Mouse (Mus musculus) stomach, embryonic 14.5 days (tissue): ENCODE measurements around the gene Slc9a3r1. TPM values are rescaled to one million over a fixed set of nuclear protein-coding genes. Genes with fewer than 3 reads are reported as not detected.

Experiments used
- ATAC-seq: fragments of 200-750 bp; cut with Nextera tagmentation; 2 replicates; pipeline ENCODE4 v1.8.0; 2017; ENCODE audit warnings: low read depth, moderate TSS enrichment; ENCODE audit not compliant: insufficient number of reproducible peaks, insufficient read depth, low FRiP score
- H3K27ac ChIP-seq: fragments of 300-500 bp; sonication (generic); 2 replicates; pipeline ENCODE4 v1.5.1; 2014; ENCODE audit warnings: mild to moderate bottlenecking, low read length, moderate library complexity, mixed read lengths
- H3K27me3 ChIP-seq: fragments of 300-500 bp; sonication (generic); 2 replicates; pipeline ENCODE4 v1.6.1; 2014; ENCODE audit warnings: low read length, control low read depth, mixed read lengths; ENCODE audit not compliant: control insufficient read depth, insufficient read depth
- H3K36me3 ChIP-seq: fragments of 300-500 bp; sonication (generic); 2 replicates; pipeline ENCODE4 v1.6.1; 2014; ENCODE audit warnings: mild to moderate bottlenecking, control low read depth, low read length, moderate library complexity, mixed read lengths; ENCODE audit not compliant: control insufficient read depth, insufficient read depth
- H3K4me1 ChIP-seq: fragments of 300-500 bp; sonication (generic); 2 replicates; pipeline ENCODE4 v1.6.1; 2014; ENCODE audit warnings: low read length, control low read depth, mixed read lengths; ENCODE audit not compliant: control insufficient read depth, insufficient read depth
- H3K4me2 ChIP-seq: fragments of 300-500 bp; sonication (generic); replicated peaks from 2 replicates; pipeline ENCODE4 v1.6.1; 2014; ENCODE audit warnings: low read depth, low read length, control low read depth
- H3K4me3 ChIP-seq: fragments of 300-500 bp; sonication (generic); 2 replicates; pipeline ENCODE4 v1.5.1; 2014; ENCODE audit warnings: low read depth, low read length, control low read depth
- H3K9ac ChIP-seq: fragments of 300-500 bp; sonication (generic); replicated peaks from 2 replicates; pipeline ENCODE4 v1.6.1; 2014; ENCODE audit warnings: low read depth, mild to moderate bottlenecking, control low read depth, low read length, moderate library complexity, mixed read lengths
- H3K9me3 ChIP-seq: fragments of 300-500 bp; sonication (generic); 2 replicates; pipeline ENCODE4 v1.6.1; 2016; ENCODE audit warnings: low read depth, low read length, control low read depth; ENCODE audit not compliant: control insufficient read depth
- WGBS: fragments of 180-500 bp; shearing (Covaris S2); extraction: QIAGEN DNeasy Blood & Tissue Kit; methylation state at CpG from one replicate; pipeline ENCODE4 v1.1.7; 2014; 5-methylcytosine and 5-hydroxymethylcytosine counted together
- polyA plus RNA-seq: library from polyadenylated mRNA; unstranded; fragments of >200 nt; fragmentation: Nextera tagmentation; extraction: Ambion mirVana; gene quantifications from 2 replicates; pipeline ENCODE4 v1.2.1, GENCODE M21; 2014

Slc9a3r1 gene
- polyA plus RNA-seq, 1 experiment from 2014 or later = 105 TPM

GRCm38 (mm10) chr11:115219685-115220084, 56.5 kb downstream of the Slc9a3r1 start:
- Histone ChIP-seq H3K4me3 (no peak overlapping the region), H3K27ac (no peak overlapping the region), H3K36me3 (no peaks in the 10 kb centered on the region), H3K27me3 (0 out of 2 replicates have a peak, but pooled peaks cover 3% of the 10 kb centered on the region), H3K9me3 (no peaks in the 10 kb centered on the region), H3K9ac (no peak overlapping the region), H3K4me1 (peaks cover 19% of the 10 kb centered on the region; the same call in 1 of the 2 replicates), H3K4me2 (no peak overlapping the region)
- WGBS = 84% methylated on average over 10 of the region's 10 CpGs
- no peak for ATAC-seq

GRCm38 (mm10) chr11:115222077-115222476, 58.9 kb downstream of the Slc9a3r1 start:
- no peaks in the 10 kb centered on the region for H3K9me3 ChIP-seq
- 23% methylated on average over 12 of the region's 12 CpGs for WGBS
- peaks cover 19% of the 10 kb centered on the region; the same call in 1 of the 2 replicates for H3K4me1 ChIP-seq
- H3K9ac ChIP-seq = no peak overlapping the region
- 0 out of 2 replicates have a peak, but pooled peaks cover 3% of the 10 kb centered on the region for H3K27me3 ChIP-seq
- H3K4me3 ChIP-seq = no peak overlapping the region
- ATAC-seq = no peak
- no peaks in the 10 kb centered on the region for H3K36me3 ChIP-seq
- no peak overlapping the region for H3K27ac ChIP-seq
- H3K4me2 ChIP-seq = no peak overlapping the region; the same call in 1 of the 2 replicates

DNA sequence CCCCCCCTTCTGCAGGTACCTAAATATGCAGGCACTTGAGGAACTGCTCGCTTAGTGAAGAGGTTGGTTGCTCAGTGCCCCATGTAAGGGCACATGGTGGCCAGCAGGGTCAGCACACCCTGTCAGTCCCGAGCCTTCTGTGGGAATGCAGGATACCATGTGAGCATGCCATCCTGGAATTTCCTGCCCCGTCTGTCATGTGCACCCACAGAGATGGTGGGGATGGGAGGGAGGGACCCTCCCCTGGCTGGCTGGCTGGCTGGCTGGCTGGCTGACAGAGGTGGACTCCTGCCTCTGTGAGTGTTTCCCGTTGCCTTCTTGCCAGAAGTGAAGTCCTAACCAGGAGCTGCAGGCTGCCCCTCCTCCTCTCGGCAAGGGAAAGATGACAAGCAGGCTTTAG, 59.4 kb downstream of the Slc9a3r1 start:
- Histone ChIP-seq H3K9me3 (no peaks in the 10 kb centered on the region), H3K4me2 (no peak overlapping the region; the same call in 1 of the 2 replicates), H3K4me1 (peaks cover 19% of the 10 kb centered on the region; the same call in 1 of the 2 replicates), H3K9ac (no peak overlapping the region), H3K27ac (no peak overlapping the region), H3K27me3 (0 out of 2 replicates have a peak, but pooled peaks cover 3% of the 10 kb centered on the region), H3K4me3 (no peak overlapping the region), H3K36me3 (no peaks in the 10 kb centered on the region)
- ATAC-seq = no peak
- 29% methylated on average over 5 of the region's 5 CpGs for WGBS

- ATAC-seq = no peak
- H3K9ac ChIP-seq = no peak overlapping the region
- peaks cover 19% of the 10 kb centered on the region; the same call in 1 of the 2 replicates for H3K4me1 ChIP-seq
- H3K27ac ChIP-seq = no peak overlapping the region
- no peak overlapping the region for H3K4me3 ChIP-seq
- H3K9me3 ChIP-seq = no peaks in the 10 kb centered on the region
- no peak overlapping the region for H3K4me2 ChIP-seq
- WGBS = 71% methylated on average over 11 of the region's 11 CpGs
- no peaks in the 10 kb centered on the region for H3K36me3 ChIP-seq
- 0 out of 2 replicates have a peak, but pooled peaks cover 3% of the 10 kb centered on the region for H3K27me3 ChIP-seq
These were observed 60.3 kb downstream of the Slc9a3r1 start for GRCm38 (mm10) chr11:115223451-115223850.

DNA sequence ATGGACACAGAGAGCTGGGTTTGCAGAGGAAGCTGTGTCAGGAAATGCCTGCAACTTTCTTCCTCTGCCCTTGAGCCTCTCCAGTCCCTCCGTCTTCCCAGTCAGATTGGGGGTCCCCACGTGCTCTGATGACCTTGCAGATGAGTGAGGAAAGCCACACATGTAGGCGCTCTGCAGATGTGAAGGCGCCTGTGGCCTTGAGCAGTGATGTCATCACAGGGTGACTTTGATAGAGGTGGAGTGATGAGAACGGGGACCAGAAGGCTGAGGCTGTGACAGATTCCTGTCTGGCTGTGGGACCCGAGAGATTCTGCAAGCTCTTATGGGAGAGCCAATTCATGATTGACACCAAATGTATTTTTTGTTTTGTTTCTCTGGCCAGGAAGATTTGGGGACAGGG, 60.7 kb downstream of the Slc9a3r1 start:
- H3K9ac ChIP-seq = no peak overlapping the region
- H3K9me3 ChIP-seq = no peaks in the 10 kb centered on the region
- 0 out of 2 replicates have a peak, but pooled peaks cover 3% of the 10 kb centered on the region for H3K27me3 ChIP-seq
- H3K36me3 ChIP-seq = no peaks in the 10 kb centered on the region
- ATAC-seq = no peak
- H3K4me1 ChIP-seq = peaks cover 19% of the 10 kb centered on the region; the same call in 1 of the 2 replicates
- H3K4me2 ChIP-seq = no peak overlapping the region
- H3K27ac ChIP-seq = no peak overlapping the region
- no peak overlapping the region for H3K4me3 ChIP-seq
- 67% methylated on average over 6 of the region's 6 CpGs for WGBS

- H3K36me3 ChIP-seq = no peaks in the 10 kb centered on the region
- no peak overlapping the region for H3K27ac ChIP-seq
- H3K9me3 ChIP-seq = no peaks in the 10 kb centered on the region
- peaks cover 19% of the 10 kb centered on the region; the same call in 1 of the 2 replicates for H3K4me1 ChIP-seq
- H3K9ac ChIP-seq = no peak overlapping the region
- H3K27me3 ChIP-seq = 0 out of 2 replicates have a peak, but pooled peaks cover 3% of the 10 kb centered on the region
- no peak overlapping the region for H3K4me3 ChIP-seq
- no peak for ATAC-seq
- H3K4me2 ChIP-seq = no peak overlapping the region
- WGBS = 42% methylated on average over 8 of the region's 8 CpGs
These were observed 61.7 kb downstream of the Slc9a3r1 start for GRCm38 (mm10) chr11:115224889-115225288.

- Histone ChIP-seq H3K4me1 (peaks cover 19% of the 10 kb centered on the region; the same call in 1 of the 2 replicates), H3K9me3 (no peaks in the 10 kb centered on the region), H3K27ac (no peak overlapping the region), H3K4me2 (no peak overlapping the region), H3K36me3 (no peaks in the 10 kb centered on the region), H3K27me3 (0 out of 2 replicates have a peak, but pooled peaks cover 3% of the 10 kb centered on the region), H3K4me3 (no peak overlapping the region), H3K9ac (no peak overlapping the region)
- no peak for ATAC-seq
- 89% methylated on average over 6 of the region's 6 CpGs for WGBS
These were observed 62.2 kb downstream of the Slc9a3r1 start for GRCm38 (mm10) chr11:115225301-115225700.

GRCm38 (mm10) chr11:115226811-115227491, 63.8 kb downstream of the Slc9a3r1 start:
- no peak overlapping the region for H3K27ac ChIP-seq
- 0 out of 2 replicates have a peak, but pooled peaks cover 3% of the 10 kb centered on the region for H3K27me3 ChIP-seq
- no peaks in the 10 kb centered on the region for H3K36me3 ChIP-seq
- 60% methylated on average over 14 of the region's 14 CpGs for WGBS
- no peak overlapping the region for H3K4me3 ChIP-seq
- peaks cover 25% of the 10 kb centered on the region for H3K4me1 ChIP-seq
- no peak overlapping the region for H3K4me2 ChIP-seq
- no peak for ATAC-seq
- H3K9ac ChIP-seq = no peak overlapping the region
- no peaks in the 10 kb centered on the region for H3K9me3 ChIP-seq
